Mouse (Mus musculus): Measurements from ENCODE around the gene Wdr66. TPM values are rescaled to one million over a fixed set of nuclear protein-coding genes. Genes with fewer than 3 reads are reported as not detected.

Wdr66 gene
- polyA plus RNA-seq, 1 experiment from 2014 or later: 2.7 TPM

DNA sequence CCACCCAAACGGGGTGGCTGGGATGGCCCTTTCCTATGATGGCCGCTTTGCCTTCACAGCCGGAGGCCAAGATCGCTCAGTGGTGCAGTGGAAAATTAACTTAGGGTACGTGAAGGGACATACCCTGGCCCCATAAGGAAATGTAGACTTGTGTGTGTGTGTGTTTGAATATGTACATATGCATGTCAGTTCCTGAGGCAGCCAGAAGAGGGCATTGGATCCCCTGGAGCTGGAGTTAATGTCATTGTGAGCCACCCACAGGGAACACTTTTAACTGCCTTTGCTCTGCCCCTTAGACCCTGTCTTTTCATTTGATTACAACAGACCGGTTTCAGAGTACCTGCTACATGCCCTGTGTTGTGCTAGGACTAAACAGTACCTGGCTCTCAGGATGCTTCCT, 46.6 kb downstream of the Wdr66 start:
- no peak for ATAC-seq (replicated peaks)
- H3K9ac ChIP-seq (replicated peaks): no peak overlapping the region
- H3K36me3 ChIP-seq: no peaks in the 10 kb centered on the region
- 92% methylated on average over 6 of the region's 6 CpGs for WGBS
- H3K4me1 ChIP-seq: peaks cover 42% of the 10 kb centered on the region
- H3K27ac ChIP-seq (replicated peaks): no peak overlapping the region
- no peaks in the 10 kb centered on the region for H3K27me3 ChIP-seq
- H3K4me2 ChIP-seq (replicated peaks): no peak overlapping the region
- H3K9me3 ChIP-seq: no peaks in the 10 kb centered on the region
- H3K4me3 ChIP-seq: no peak overlapping the region

DNA sequence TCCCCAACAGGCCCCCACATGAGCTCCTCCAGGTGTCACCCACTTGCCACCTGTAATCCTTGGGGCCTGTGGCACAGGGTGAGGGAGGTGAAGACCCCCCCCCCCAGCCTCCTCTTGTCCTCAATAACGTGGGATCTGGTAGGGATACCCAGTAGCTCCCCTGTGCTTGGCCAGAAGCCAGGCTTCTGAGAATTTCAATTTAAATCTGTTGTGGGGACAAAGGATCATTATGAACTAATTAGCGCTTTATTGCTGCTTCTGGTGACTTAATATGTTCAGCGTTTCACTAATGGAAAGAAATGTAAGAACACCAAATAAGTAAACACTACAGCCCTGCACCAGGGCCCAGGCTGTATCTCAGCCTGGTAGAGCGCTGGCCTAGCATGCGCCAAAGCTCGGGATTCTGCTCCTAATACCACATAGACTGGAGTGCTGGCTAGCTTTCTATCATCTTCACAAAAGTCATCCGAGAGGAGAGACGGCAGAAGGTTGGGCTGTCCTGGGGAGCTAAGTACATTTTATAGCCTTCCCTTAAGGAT, 48.7 kb downstream of the Wdr66 start:
- 35% methylated on average over 8 of the region's 8 CpGs for WGBS
- peak; percentile 21; the same call in 1 of the 2 replicates for ATAC-seq (replicated peaks)
- peaks cover 33% of the 10 kb centered on the region for H3K4me1 ChIP-seq
- H3K27ac ChIP-seq (replicated peaks): peak overlapping the region; percentile 80
- no peaks in the 10 kb centered on the region for H3K36me3 ChIP-seq
- H3K9ac ChIP-seq (replicated peaks): no peak overlapping the region
- H3K27me3 ChIP-seq: no peaks in the 10 kb centered on the region
- no peak overlapping the region for H3K4me3 ChIP-seq
- no peaks in the 10 kb centered on the region for H3K9me3 ChIP-seq
- H3K4me2 ChIP-seq (replicated peaks): no peak overlapping the region

DNA sequence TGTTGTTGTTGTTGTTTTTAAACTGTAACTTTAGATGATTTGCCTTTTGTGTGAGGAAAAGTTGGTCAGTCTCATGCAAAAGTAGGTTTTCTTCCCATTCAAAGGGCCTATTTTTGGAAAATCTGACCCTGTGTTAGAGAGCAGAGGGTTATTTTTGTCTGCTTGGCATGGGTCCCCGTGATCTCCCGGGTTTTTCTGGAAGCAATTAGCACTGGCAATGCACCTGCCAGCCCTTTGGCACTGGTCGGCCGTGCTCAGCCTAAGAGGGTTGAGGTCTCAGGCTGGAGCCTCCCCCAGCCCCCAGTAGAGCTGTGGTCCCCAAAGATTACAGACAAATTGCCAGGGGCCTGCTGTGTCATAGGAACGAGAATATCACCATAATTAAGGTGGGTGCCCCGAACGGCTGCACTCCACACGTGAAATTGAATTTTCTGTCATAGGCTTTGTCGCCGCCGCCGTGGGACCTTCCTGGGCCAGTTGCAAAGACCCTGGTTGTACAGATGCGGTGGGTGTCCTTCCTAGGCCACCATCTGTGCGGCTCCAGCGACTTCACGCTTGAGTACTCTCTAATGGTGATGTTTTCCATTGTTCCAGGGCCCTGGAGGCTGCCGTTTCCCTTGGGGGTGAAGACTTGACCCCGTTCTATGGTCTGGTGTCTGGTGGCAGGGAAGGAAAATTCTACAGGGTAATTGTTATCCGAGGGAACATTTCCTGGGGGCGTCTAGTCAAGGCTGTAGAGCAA, 50.0 kb downstream of the Wdr66 start:
- no peak overlapping the region for H3K4me2 ChIP-seq (replicated peaks)
- H3K36me3 ChIP-seq: no peaks in the 10 kb centered on the region
- 0 out of 2 replicates have a peak overlapping the region, but pooled peaks have one; percentile 5 for H3K27ac ChIP-seq (replicated peaks)
- H3K9me3 ChIP-seq: no peaks in the 10 kb centered on the region
- no peak overlapping the region for H3K9ac ChIP-seq (replicated peaks)
- WGBS: 16% methylated on average over 20 of the region's 20 CpGs
- no peak for ATAC-seq (replicated peaks)
- no peaks in the 10 kb centered on the region for H3K27me3 ChIP-seq
- H3K4me3 ChIP-seq: no peak overlapping the region
- peaks cover 30% of the 10 kb centered on the region for H3K4me1 ChIP-seq

DNA sequence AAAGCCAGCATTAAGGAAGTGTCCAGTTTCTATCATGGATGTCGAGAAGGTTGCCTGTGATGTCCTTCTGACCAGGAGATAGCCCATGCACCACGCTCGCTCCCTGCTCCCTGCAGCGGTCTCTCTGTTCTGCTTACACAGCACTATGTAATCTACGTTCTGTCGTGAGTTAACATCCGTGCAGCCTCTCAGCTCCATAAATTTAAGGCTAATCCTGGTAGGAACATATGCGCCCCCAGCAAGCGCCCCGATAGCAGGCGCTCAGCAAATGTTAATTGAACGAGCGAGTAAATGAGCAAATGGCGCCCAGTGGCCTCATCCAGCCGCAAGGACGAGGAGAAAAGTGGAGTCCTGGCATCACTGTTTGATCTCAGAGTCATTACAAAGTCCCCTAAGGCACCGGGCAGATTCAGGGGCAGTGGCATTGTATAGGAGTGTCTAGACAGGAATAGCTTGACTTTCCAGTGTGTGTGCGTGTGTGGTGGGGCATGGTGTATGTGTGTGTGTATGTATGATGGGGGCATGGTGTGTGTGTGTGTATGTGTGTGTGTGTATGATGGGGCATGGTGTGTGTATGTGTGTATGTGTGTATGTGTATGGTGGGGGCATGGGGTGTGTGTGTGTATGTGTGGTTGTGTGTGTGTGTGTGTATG, 55.9 kb downstream of the Wdr66 start:
- Histone ChIP-seq H3K4me3 (no peak overlapping the region), H3K36me3 (no peaks in the 10 kb centered on the region), H3K9me3 (no peaks in the 10 kb centered on the region), H3K4me2 (replicated peaks) (no peak overlapping the region), H3K27me3 (no peaks in the 10 kb centered on the region), H3K27ac (replicated peaks) (no peak overlapping the region), H3K9ac (replicated peaks) (no peak overlapping the region), H3K4me1 (peaks cover 21% of the 10 kb centered on the region)
- no peak for ATAC-seq (replicated peaks)
- WGBS: 67% methylated on average over 18 of the region's 18 CpGs

DNA sequence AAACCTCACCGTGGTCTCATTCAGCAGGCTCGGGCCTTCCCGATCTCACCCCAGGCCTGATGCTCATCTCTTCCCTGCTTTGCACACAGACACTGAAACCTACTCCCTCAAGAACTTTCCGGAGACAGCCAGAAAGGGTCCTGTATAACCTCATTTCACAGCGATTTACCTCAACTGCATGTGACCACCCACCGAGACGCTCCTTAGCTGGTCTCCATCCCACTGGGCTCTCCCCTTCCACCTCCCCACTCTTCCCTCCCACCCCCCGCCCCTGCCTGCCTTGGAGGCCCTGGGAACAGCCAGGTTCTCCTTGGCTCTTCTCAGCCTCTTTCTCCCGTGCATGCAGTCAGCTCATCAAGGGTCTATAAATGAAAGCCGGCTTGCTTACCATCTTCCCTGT, 57.9 kb downstream of the Wdr66 start:
- H3K4me1 ChIP-seq: peaks cover 21% of the 10 kb centered on the region
- H3K9ac ChIP-seq (replicated peaks): no peak overlapping the region
- WGBS: 49% methylated on average over 10 of the region's 10 CpGs
- peak overlapping the region; percentile 76 for H3K27ac ChIP-seq (replicated peaks)
- H3K9me3 ChIP-seq: no peaks in the 10 kb centered on the region
- no peak for ATAC-seq (replicated peaks)
- H3K36me3 ChIP-seq: no peaks in the 10 kb centered on the region
- H3K4me3 ChIP-seq: no peak overlapping the region
- H3K27me3 ChIP-seq: no peaks in the 10 kb centered on the region
- H3K4me2 ChIP-seq (replicated peaks): no peak overlapping the region

DNA sequence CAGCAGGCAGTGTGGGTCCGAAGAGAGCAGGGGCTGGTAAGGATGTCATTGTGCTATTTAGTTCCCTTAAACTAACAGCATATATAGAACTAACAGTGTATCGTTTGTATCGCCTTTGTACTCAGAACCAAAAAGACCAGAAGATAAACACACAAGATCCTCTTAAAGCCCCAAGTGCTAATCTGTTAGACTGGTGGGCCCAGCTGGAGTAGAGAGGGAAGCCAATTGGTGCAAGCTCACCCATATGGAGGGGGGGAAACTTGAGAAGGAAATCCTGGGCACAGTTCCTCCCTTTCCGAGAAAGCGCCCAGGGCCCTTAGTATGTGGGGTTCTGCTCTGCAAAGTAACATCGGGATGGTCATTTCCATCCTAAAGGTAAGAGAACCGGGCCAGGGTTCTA, 58.3 kb downstream of the Wdr66 start:
- Histone ChIP-seq H3K9ac (replicated peaks) (no peak overlapping the region), H3K27me3 (no peaks in the 10 kb centered on the region), H3K4me1 (peaks cover 21% of the 10 kb centered on the region), H3K36me3 (no peaks in the 10 kb centered on the region), H3K27ac (replicated peaks) (peak overlapping the region; percentile 76), H3K4me2 (replicated peaks) (no peak overlapping the region), H3K9me3 (no peaks in the 10 kb centered on the region), H3K4me3 (no peak overlapping the region)
- no peak for ATAC-seq (replicated peaks)
- 55% methylated on average over 7 of the region's 7 CpGs for WGBS

DNA sequence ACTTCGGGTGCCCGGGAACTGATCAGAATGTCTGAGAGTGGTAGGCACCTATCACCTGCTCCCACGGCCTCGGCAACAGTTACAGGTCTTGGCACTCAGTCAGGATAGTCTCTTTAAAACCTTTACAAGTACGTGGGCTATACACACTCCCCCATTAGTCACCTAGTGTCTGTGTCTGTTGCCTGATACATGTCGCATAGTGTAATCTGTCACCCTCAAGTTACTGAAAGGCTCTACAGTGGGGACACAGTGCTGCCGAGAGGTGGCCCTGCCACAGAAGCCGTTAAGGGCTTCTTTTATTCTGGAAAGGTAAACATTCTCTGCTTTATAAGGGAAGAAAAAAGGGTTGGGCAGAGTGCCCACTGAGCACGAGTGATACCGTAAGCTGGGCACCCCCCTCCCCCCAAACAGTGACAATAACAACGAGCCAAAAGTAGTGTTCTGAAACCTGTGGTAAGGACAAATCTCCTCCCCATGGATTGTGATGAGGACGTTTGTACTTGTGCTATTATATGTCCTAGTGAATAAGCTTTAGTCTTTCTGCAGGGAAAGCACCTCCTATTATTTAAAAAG, 61.2 kb downstream of the Wdr66 start:
- Histone ChIP-seq H3K9me3 (no peaks in the 10 kb centered on the region), H3K4me1 (peaks cover 26% of the 10 kb centered on the region), H3K36me3 (no peaks in the 10 kb centered on the region), H3K4me3 (no peak overlapping the region), H3K9ac (replicated peaks) (no peak overlapping the region), H3K4me2 (replicated peaks) (no peak overlapping the region), H3K27me3 (no peaks in the 10 kb centered on the region), H3K27ac (replicated peaks) (no peak overlapping the region)
- 36% methylated on average over 12 of the region's 12 CpGs for WGBS
- ATAC-seq (replicated peaks): no peak

DNA sequence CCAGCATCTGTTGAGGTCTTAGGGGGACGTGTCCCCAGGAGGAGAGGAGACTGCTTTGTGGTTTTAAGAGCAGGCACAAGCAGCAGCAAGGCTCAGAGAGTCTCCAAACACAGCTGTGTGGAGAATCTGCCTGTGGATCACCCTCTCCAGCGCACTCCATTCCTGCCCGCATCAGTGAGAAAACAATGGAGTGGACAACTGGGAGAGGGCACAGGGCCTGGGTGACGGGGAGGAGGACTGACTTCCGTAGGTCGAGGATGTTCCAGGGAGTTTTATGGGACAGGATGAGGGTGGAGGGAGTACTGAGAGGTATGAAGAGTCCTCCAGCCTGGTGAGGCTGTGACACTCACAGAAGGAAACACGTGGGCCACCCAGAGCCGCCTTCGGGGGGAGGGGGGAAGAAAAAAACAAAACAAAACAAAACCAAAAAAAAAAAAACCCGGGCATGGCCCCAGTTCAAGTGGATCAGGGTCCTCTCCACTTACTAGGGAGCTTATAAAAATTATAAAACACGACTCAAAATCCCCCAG, 62.0 kb downstream of the Wdr66 start:
- no peak for ATAC-seq (replicated peaks)
- H3K9ac ChIP-seq (replicated peaks): no peak overlapping the region
- H3K36me3 ChIP-seq: no peaks in the 10 kb centered on the region
- H3K4me2 ChIP-seq (replicated peaks): no peak overlapping the region
- H3K9me3 ChIP-seq: no peaks in the 10 kb centered on the region
- H3K27ac ChIP-seq (replicated peaks): no peak overlapping the region
- H3K4me3 ChIP-seq: no peak overlapping the region
- WGBS: 58% methylated on average over 11 of the region's 11 CpGs
- H3K4me1 ChIP-seq: peaks cover 30% of the 10 kb centered on the region
- no peaks in the 10 kb centered on the region for H3K27me3 ChIP-seq

DNA sequence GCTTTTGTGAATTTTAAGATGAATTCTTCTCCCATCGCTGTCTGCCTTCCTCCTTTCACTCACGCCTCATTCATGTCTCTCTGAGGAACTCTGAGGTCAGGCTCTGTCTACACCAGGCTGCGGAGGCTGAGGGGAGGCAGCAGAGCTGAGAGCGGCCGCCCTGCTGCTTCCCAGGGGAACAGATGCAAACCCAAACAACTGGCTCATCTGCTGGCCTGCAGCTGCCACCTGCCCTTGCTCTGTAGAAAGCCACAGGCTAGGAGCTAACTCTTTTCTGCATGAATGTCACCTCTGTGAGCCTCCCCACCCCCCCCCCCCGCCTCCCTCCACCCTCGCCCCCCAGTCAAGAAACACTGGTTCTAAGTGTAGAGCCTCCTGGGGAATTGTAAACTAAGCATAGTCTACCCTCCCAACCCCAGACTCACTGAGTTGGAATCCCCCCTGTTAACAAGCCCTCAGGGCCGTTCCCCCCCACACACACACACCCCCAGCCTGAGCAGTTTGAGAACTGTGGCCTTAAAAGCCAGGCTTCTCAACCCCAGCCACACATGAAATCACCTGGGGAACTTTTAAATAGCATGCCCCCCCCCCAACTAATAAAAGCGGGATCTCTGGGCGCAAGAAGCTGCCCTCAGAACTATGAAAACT, 63.4 kb downstream of the Wdr66 start:
- no peak for ATAC-seq (replicated peaks)

DNA sequence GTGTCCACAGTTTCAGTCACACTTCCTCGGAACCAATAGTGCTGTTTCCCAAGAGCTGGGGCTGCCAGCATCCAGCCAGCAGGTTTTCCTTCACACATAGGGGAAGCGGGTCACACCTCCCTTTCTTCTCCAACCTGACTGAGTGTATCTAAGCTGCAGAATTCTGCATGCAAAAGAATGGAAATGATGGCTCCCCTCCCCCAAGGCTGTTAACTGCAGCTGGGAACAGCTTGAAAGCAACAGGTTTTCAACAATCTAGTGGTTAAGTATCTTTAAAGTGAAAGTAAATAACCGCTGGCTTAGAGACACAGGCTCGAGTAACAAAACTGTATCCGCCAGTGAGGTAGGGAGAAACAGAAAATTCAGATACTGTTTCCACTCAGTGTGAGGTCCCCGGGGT, 66.1 kb downstream of the Wdr66 start:
- H3K4me2 ChIP-seq (replicated peaks): no peak overlapping the region; the same call in 1 of the 2 replicates

More for the DNA sequence above, 63.4 kb downstream of the Wdr66 start:
- Histone ChIP-seq H3K4me1 (peaks cover 23% of the 10 kb centered on the region), H3K4me2 (replicated peaks) (no peak overlapping the region), H3K9ac (replicated peaks) (no peak overlapping the region), H3K27me3 (no peaks in the 10 kb centered on the region), H3K27ac (replicated peaks) (no peak overlapping the region), H3K9me3 (no peaks in the 10 kb centered on the region), H3K4me3 (no peak overlapping the region), H3K36me3 (no peaks in the 10 kb centered on the region)
- 57% methylated on average over 8 of the region's 10 CpGs for WGBS

DNA sequence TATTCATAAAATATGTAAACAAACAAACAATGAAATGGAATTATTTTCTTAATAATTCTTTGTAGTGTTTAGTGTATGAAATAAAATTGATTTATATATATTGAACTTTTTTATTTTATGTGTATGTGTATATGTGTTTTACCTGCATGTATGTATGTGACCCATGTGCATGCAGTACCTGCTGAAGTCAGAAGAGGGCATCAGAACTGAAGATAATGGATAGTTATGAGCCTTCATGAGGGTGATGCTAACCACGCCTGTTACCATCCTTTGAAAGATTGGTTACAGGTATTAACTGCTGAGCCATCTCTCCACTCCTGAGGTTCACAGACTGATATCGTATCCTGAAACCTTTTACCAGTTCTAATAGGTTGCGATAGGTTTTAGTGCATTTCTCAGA, 68.2 kb downstream of the Wdr66 start:
- H3K9me3 ChIP-seq: no peaks in the 10 kb centered on the region
- no peak overlapping the region for H3K9ac ChIP-seq (replicated peaks)
- no peaks in the 10 kb centered on the region for H3K27me3 ChIP-seq
- H3K27ac ChIP-seq (replicated peaks): no peak overlapping the region
- no peak overlapping the region for H3K4me3 ChIP-seq
- WGBS: 96% methylated on average over 3 of the region's 3 CpGs
- H3K4me1 ChIP-seq: peaks cover 19% of the 10 kb centered on the region
- H3K36me3 ChIP-seq: no peaks in the 10 kb centered on the region
- ATAC-seq (replicated peaks): no peak
- H3K4me2 ChIP-seq (replicated peaks): no peak overlapping the region

More for the DNA sequence above, 66.1 kb downstream of the Wdr66 start:
- H3K4me1 ChIP-seq: peaks cover 12% of the 10 kb centered on the region
- no peak overlapping the region for H3K27ac ChIP-seq (replicated peaks)
- no peaks in the 10 kb centered on the region for H3K27me3 ChIP-seq
- H3K4me3 ChIP-seq: no peak overlapping the region
- ATAC-seq (replicated peaks): no peak
- H3K9me3 ChIP-seq: no peaks in the 10 kb centered on the region
- H3K9ac ChIP-seq (replicated peaks): no peak overlapping the region
- H3K36me3 ChIP-seq: no peaks in the 10 kb centered on the region
- WGBS: 29% methylated on average over 6 of the region's 6 CpGs

DNA sequence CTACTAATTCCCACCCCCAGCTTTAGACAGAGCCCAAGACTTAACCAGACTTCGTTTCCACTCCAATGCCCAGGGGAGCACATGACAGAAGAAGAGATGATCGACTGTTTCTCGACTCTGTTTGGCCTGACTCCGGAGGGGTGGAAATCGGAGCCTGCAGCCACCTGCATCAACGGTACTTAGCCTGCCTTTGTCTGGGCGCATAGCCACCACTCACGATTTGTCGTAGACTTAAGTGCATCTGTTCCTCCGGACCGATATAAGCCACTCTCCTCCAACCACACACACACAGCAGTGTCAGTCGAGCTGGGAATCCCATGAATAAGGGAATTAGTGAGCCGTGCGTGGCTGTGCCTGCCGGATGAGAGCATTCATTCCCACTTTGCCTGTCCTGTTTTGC, 72.3 kb downstream of the Wdr66 start:
- Histone ChIP-seq H3K27ac (replicated peaks) (peak overlapping the region; percentile 27), H3K9ac (replicated peaks) (peak overlapping the region; percentile 19; the same call in 1 of the 2 replicates), H3K4me2 (replicated peaks) (peak overlapping the region; percentile 31), H3K4me1 (peaks cover 15% of the 10 kb centered on the region), H3K4me3 (no peak overlapping the region), H3K36me3 (no peaks in the 10 kb centered on the region), H3K27me3 (no peaks in the 10 kb centered on the region), H3K9me3 (no peaks in the 10 kb centered on the region)
- no peak for ATAC-seq (replicated peaks)
- 6% methylated on average over 15 of the region's 15 CpGs for WGBS
